18 mouse cellular contexts compared by ENCODE assay signal in the genomic region with DNA sequence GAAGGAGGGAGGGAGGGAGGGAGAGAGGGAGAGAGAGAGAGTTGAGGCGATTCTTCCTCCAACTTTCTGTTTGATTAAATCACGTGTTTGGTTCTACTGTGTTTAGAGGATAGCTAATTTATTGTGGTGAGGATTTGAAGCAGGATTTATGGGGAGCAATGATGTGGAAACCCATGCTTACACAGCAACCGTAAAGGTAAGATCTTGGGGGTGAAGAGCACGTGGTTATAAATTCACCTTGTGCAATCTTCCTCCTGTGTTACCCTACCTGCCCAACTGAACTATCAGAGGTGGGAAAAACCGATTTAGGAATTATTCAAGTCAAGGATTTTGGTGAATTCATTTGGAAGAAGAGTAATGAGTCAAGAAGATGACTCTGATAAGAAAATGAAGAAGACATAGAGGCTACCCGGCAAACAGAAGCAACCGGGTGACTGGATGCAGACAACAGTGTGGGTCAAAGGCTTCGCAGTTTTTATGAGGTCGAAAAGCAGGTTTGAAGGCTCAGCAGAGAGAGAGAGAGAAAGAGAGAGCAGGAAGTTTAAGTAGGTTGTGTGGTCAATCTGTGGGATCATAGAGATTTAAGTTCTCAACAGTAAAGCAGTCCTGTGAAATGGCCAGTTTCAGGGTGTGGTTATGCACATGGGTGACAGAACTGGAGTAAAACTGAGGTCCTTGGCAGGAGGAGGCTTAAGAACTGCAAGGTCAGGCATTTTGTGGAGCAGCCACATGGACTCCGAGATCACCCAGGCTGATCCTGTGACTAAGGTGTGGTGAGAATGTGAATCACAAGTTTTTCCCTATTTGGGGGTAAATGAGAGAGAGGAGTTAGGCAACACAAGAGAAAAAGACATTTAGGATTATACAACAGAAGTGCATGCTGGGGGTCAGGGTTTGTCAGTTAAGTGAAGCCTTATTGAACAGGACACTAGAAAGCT.
"Had no signal": no experiment of that assay in that cellular context is flagged by ENCODE, and none has a peak within 500 bp of the region (broad histone marks: within the 10 kb centered on the region; RNA-seq: fewer than 3 reads in every experiment).

No protein-coding gene starts in this region.

- ATAC-seq: liver, postnatal 0 days; lung, postnatal 0 days had no signal

- H3K4me2 ChIP-seq: limb, embryonic 12.5 days; limb, embryonic 15.5 days; liver, embryonic 11.5 days; lung, embryonic 14.5 days; midbrain, embryonic 11.5 days; stomach, embryonic 15.5 days had no signal

- H3K9ac ChIP-seq: limb, embryonic 12.5 days; limb, embryonic 15.5 days; liver, embryonic 14.5 days; liver, postnatal 0 days; lung, embryonic 14.5 days; stomach, embryonic 15.5 days had no signal

- DNase-seq: kidney, adult 9 months; kidney, postnatal 14 days; kidney, postnatal 4 days; left cerebral cortex, postnatal 4 days; liver, postnatal 0 days; lung, embryonic 14.5 days; lung, postnatal 36 days; midbrain, embryonic 14.5 days; right cerebral cortex, postnatal 4 days; spleen, adult 18-20 months; thymus, postnatal 25 days had no signal

- H3K27ac ChIP-seq: limb, embryonic 12.5 days; limb, embryonic 15.5 days; liver, embryonic 14.5 days; stomach, embryonic 15.5 days had no signal

- H3K9me3 ChIP-seq: limb, embryonic 12.5 days; limb, embryonic 15.5 days; stomach, embryonic 15.5 days had no signal

- H3K4me3 ChIP-seq: limb, embryonic 12.5 days; limb, embryonic 15.5 days; stomach, embryonic 15.5 days had no signal

- H3K4me1 ChIP-seq: limb, embryonic 15.5 days had no signal

- H3K27me3 ChIP-seq: limb, embryonic 12.5 days; limb, embryonic 15.5 days; stomach, embryonic 15.5 days had no signal

- H3K36me3 ChIP-seq: limb, embryonic 12.5 days; limb, embryonic 15.5 days; stomach, embryonic 15.5 days had no signal
